Mouse (Mus musculus): Measurements from ENCODE around the gene 2310034G01Rik. TPM values are rescaled to one million over a fixed set of nuclear protein-coding genes. Genes with fewer than 3 reads are reported as not detected.

The 2310034G01Rik gene
- polyA plus RNA-seq, 1 experiment from 2014 or later: 1.0 TPM

DNA sequence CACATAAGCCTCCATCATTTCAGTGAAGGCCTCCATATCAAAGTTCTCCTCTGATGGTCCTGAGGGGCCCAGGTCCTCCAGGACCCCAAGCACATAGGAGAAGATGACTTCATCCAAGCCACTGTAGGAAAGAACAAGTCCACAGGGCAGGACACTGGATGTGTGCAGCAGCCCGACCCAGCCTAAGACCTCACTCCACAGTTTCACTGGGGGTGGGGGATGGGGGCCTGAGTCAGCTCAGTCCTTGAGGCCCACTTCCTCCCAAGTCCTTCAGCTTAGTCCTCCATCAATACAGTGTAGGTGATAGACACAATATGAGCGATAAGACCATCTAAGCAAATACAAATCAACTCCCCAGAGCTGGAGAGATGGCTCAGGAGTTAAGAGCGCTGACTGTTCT, 18.2 kb downstream of the 2310034G01Rik start:
- Histone ChIP-seq H3K9me3 (no peaks in the 10 kb centered on the region), H3K4me1 (peaks cover 44% of the 10 kb centered on the region), H3K36me3 (replicated peaks) (peaks cover 38% of the 10 kb centered on the region), H3K27ac (replicated peaks) (no peak overlapping the region), H3K27me3 (replicated peaks; ENCODE audit: low read depth, poor library complexity, severe bottlenecking) (peaks cover 36% of the 10 kb centered on the region), H3K4me3 (0 out of 2 replicates have a peak overlapping the region, but pooled peaks have one; percentile 1)
- WGBS: 79% methylated on average over 3 of the region's 3 CpGs
- no peak for DNase-seq (ENCODE audit: low spot score)

DNA sequence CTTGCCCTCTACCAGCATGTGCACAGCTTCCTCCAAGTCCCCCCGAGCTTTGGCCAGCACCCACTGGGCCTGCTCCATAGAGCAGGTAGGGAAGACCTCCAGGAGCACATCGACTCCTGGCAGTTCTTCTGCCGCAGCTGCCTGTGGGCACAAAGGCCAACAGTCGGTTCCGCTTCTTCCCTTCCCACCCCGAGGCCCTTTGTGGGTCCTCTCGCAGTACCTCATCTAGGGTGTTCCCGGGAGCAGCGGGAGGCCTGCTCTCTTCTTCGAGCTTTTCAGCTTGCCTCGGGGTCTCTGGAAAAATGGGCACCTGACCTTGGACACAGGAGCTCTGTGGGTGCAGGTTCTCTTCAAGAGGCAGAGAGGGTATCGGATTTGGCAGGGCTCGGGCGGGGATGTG, 18.8 kb downstream of the 2310034G01Rik start:
- no peak overlapping the region for H3K27ac ChIP-seq (replicated peaks)
- H3K27me3 ChIP-seq (replicated peaks; ENCODE audit: low read depth, poor library complexity, severe bottlenecking): peaks cover 43% of the 10 kb centered on the region
- peaks cover 50% of the 10 kb centered on the region for H3K4me1 ChIP-seq
- H3K9me3 ChIP-seq: no peaks in the 10 kb centered on the region
- 90% methylated on average over 14 of the region's 14 CpGs for WGBS
- H3K36me3 ChIP-seq (replicated peaks): peaks cover 38% of the 10 kb centered on the region
- no peak for DNase-seq (ENCODE audit: low spot score)
- 0 out of 2 replicates have a peak overlapping the region, but pooled peaks have one; percentile 1 for H3K4me3 ChIP-seq

DNA sequence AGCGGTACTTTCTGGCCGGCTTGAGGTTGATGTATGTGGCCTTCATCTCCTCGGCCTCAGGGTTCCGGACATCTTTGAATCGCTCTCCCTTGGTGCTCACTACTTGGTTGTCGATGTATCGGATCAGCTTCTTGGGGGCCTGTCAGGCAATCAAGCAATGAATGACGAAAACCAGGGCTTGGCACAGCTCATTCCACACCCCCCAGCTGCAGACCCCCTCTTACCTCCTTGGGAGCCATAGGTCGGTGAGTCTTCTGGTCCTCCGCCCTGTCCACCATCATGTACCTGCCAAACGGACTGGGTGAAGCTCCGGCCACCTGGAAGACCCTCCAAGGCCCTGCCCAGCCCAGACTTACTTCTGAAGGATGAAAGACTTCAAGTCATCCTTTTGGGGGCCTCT, 19.4 kb downstream of the 2310034G01Rik start:
- Histone ChIP-seq H3K27me3 (replicated peaks; ENCODE audit: low read depth, poor library complexity, severe bottlenecking) (peaks cover 49% of the 10 kb centered on the region), H3K4me3 (no peak overlapping the region), H3K36me3 (replicated peaks) (peaks cover 34% of the 10 kb centered on the region), H3K9me3 (no peaks in the 10 kb centered on the region), H3K4me1 (peaks cover 54% of the 10 kb centered on the region), H3K27ac (replicated peaks) (no peak overlapping the region)
- DNase-seq (ENCODE audit: low spot score): no peak
- 96% methylated on average over 12 of the region's 12 CpGs for WGBS

DNA sequence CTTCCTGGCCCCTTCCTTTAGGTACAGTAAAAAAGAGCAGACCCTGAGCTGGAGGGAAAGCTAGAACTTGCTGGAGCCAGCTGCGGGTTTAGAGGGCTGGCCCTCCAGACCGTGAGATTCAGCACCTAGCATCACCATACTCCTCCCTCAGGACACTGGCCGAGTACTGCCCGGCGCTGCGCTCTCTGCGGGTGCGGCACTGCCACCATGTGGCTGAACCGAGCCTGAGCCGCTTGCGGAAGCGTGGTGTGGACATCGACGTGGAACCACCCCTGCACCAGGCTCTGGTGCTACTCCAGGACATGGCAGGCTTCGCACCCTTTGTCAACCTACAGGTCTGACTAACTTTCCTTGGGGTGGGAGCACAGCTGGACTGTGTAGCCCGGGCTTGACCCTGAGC, 20.2 kb downstream of the 2310034G01Rik start:
- Histone ChIP-seq H3K36me3 (replicated peaks) (peaks cover 30% of the 10 kb centered on the region), H3K9me3 (no peaks in the 10 kb centered on the region), H3K27ac (replicated peaks) (0 out of 2 replicates have a peak overlapping the region, but pooled peaks have one; percentile 4), H3K4me1 (peaks cover 54% of the 10 kb centered on the region), H3K4me3 (peak overlapping the region; percentile 76; the same call in 1 of the 2 replicates), H3K27me3 (replicated peaks; ENCODE audit: low read depth, poor library complexity, severe bottlenecking) (peaks cover 56% of the 10 kb centered on the region)
- WGBS: 7% methylated on average over 16 of the region's 16 CpGs
- peak; percentile 86 for DNase-seq (ENCODE audit: low spot score)

DNA sequence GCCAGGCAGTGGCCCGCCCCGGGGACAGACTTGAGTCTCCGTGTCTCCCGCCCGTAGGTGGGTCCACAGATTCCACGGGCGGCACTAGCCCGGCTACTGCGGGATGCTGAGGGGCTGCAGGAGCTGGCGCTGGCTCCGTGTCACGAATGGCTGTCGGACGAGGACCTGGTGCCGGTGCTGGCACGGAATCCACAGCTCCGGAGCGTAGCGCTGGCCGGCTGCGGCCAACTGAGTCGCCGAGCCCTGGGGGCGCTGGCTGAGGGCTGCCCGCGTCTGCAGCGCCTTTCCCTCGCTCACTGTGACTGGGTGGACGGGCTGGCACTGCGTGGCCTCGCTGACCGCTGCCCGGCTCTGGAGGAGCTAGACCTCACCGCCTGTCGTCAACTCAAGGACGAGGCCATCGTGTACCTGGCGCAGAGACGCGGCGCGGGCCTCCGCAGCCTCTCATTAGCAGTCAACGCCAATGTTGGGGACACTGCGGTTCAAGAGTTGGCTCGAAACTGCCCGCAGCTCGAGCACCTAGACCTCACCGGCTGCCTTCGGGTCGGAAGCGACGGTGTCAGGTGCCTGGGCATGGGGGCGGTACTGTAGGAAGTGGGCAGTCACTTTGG, 21.0 kb downstream of the 2310034G01Rik start:
- H3K9me3 ChIP-seq: no peaks in the 10 kb centered on the region
- peaks cover 54% of the 10 kb centered on the region for H3K4me1 ChIP-seq
- no peak for DNase-seq (ENCODE audit: low spot score)
- H3K4me3 ChIP-seq: peak overlapping the region; percentile 76
- 2% methylated on average over 54 of the region's 54 CpGs for WGBS
- peak overlapping the region; percentile 89 for H3K27ac ChIP-seq (replicated peaks)
- peaks cover 30% of the 10 kb centered on the region for H3K36me3 ChIP-seq (replicated peaks)
- H3K27me3 ChIP-seq (replicated peaks; ENCODE audit: low read depth, poor library complexity, severe bottlenecking): peaks cover 64% of the 10 kb centered on the region

DNA sequence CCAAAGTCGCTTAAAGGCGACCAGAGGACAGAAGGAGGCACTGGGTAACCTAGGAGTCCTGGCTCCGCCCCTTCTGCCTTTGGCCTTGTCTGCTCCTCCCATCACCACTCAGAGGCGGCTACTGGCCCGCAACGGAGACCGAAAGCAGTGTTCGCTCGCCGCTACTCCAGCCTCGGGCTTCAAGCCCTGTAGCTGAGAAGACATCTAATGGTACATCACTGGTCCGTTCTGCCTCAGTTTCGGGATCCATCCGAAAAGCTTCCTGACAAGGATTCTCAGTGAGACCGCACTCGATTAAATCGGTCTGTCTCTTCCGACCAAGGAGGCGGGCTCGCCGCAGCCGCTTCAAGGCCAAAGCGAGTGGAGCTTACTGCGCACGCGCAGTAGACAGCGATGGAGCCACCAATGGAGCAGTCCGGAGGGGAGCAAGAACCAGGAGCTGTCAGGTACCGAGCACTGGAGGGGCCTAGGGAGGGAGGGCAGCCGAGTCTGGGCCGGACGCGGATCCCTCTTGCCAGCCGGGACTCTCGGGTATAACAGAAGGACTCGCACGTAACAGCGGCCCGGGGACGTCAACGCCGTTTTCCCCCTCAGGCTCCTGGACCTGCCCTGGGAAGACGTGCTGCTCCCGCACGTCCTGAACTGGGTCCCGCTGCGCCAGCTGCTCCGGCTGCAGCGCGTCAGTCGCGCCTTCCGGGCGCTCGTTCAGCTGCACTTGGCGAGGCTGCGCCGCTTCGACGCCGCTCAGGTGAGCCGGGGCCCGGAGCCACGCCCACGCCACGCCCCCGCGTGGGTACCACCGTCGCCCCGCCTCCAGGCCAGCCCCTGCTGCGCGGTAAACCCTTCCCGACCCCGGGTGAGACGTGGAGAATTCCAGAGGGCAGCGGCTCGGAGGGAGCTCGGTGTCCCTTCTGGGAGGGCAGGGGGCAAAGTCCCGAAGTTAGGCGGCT, 21.7 kb downstream of the 2310034G01Rik start, which contains the start of gene Fbxl15:
Fbxl15 (plus strand) TSS at position 104 of the 950 bp plus-strand sequence.
- no peaks in the 10 kb centered on the region for H3K9me3 ChIP-seq
- peaks cover 54% of the 10 kb centered on the region for H3K4me1 ChIP-seq
- WGBS: under 1% methylated on average over 81 of the region's 81 CpGs
- peak within 1 kb of the TSS; percentile 76 for H3K4me3 ChIP-seq
- peak; percentile 95 for DNase-seq (ENCODE audit: low spot score)
- H3K36me3 ChIP-seq (replicated peaks): peaks cover 30% of the 10 kb centered on the region
- peaks cover 72% of the 10 kb centered on the region for H3K27me3 ChIP-seq (replicated peaks; ENCODE audit: low read depth, poor library complexity, severe bottlenecking)
- peak within 1 kb of the TSS; percentile 89 for H3K27ac ChIP-seq (replicated peaks)

DNA sequence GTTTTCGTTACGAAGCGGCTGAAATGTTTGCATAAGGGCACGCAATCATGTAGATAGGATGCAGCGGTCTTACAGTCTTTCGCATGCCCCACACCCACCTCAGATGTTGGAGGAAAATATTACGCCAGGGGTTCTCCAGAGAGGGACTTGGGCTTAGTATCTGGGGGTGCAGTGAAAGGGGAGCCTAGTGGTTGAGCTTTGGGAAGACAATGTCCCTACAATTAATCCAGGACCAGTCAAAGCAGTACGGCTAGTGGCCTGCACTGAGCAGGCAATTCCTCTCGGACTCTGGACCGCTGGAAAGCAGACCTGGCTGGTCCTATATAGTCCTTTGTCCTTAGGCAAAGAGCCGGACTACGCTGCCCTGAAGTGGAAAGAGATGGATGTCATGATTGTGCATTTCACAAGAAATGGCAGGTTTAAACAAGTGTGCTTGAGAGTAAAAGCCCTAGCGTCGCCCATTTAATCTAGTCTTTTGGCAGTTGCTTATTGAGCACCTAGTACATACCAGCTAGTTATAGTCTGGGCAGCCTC, 22.5 kb downstream of the 2310034G01Rik start:
- no peak for DNase-seq (ENCODE audit: low spot score)
- Histone ChIP-seq H3K4me1 (peaks cover 48% of the 10 kb centered on the region), H3K36me3 (replicated peaks) (peaks cover 28% of the 10 kb centered on the region), H3K27me3 (replicated peaks; ENCODE audit: low read depth, poor library complexity, severe bottlenecking) (peaks cover 80% of the 10 kb centered on the region), H3K9me3 (no peaks in the 10 kb centered on the region), H3K27ac (replicated peaks) (peak overlapping the region; percentile 89), H3K4me3 (peak overlapping the region; percentile 76)
- 32% methylated on average over 14 of the region's 14 CpGs for WGBS

DNA sequence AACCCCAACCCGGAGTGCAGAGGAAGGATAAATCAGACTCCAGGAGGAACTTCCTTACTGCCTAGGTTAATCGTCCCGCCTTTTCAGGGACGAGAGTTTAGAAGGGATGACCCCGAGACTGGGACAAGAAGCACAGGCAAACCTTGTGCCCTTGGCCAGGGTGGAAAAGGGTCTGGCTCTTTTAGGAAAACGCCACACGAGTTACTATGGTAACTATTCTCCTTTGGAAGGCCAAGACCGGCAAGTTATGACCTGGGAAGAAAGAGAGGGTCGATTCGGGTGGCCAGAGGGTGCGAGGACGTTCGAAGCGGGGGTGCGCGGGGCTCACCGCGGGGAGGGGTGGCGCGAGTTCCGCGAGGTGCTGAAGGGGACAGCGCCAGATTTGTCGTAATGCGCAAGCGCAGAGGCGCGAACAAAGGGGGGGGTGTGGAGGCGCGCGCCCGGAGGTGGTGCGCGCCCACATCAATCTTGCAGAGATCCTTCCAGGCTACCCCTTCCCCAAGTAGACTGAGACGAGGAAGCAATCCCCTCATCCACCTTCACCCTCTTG, 23.3 kb downstream of the 2310034G01Rik start, which contains the start of gene Psd:
Psd (minus strand) TSS at position 401 of the 550 bp plus-strand sequence.
- H3K27ac ChIP-seq (replicated peaks): peak within 1 kb of the TSS; percentile 89
- H3K4me3 ChIP-seq: peak within 1 kb of the TSS; percentile 76
- H3K36me3 ChIP-seq (replicated peaks): peaks cover 20% of the 10 kb centered on the region
- peaks cover 87% of the 10 kb centered on the region for H3K27me3 ChIP-seq (replicated peaks; ENCODE audit: low read depth, poor library complexity, severe bottlenecking)
- under 1% methylated on average over 35 of the region's 35 CpGs for WGBS
- H3K4me1 ChIP-seq: peaks cover 49% of the 10 kb centered on the region
- DNase-seq (ENCODE audit: low spot score): peak; percentile 72
- H3K9me3 ChIP-seq: no peaks in the 10 kb centered on the region

DNA sequence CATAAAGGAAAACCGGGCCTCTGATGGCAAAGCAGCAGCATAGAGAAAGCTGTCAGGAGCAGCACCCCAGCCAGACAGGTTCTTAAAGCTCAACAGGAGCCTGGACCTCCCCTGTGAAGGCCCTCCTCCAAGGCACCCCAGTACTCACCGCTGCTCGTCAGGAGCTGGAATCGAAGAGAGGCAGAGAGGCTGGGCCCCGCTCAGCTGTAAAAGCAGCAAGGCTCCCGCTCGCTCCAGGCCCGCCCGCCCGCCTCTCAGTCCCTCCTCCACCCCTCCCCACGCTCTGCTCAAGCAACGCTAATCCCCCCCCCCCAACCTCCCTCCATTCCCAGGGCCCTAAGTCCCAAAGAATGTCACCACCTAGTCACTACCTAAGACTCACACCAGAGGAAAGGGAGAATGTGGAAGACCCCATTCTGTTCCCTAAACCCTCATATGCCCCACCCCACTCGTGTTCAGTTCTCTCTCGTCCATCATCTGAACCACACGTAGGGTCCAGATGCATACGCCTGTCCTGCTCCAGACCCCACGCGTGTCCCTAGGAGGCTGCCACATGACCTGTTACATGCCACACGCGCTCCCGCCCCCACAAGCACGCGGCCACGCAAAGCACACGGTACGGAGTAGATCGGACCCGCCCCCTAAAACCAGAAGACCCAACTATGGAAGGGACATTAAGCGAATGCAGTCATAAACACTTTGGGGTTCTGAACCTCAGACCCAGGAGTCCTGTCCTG, 23.9 kb downstream of the 2310034G01Rik start:
- H3K27me3 ChIP-seq (replicated peaks; ENCODE audit: low read depth, poor library complexity, severe bottlenecking): peaks cover 87% of the 10 kb centered on the region
- WGBS: 5% methylated on average over 29 of the region's 29 CpGs
- H3K4me1 ChIP-seq: peaks cover 56% of the 10 kb centered on the region
- peak overlapping the region; percentile 76 for H3K4me3 ChIP-seq
- H3K9me3 ChIP-seq: no peaks in the 10 kb centered on the region
- DNase-seq (ENCODE audit: low spot score): no peak
- H3K27ac ChIP-seq (replicated peaks): no peak overlapping the region
- peaks cover 14% of the 10 kb centered on the region for H3K36me3 ChIP-seq (replicated peaks)

DNA sequence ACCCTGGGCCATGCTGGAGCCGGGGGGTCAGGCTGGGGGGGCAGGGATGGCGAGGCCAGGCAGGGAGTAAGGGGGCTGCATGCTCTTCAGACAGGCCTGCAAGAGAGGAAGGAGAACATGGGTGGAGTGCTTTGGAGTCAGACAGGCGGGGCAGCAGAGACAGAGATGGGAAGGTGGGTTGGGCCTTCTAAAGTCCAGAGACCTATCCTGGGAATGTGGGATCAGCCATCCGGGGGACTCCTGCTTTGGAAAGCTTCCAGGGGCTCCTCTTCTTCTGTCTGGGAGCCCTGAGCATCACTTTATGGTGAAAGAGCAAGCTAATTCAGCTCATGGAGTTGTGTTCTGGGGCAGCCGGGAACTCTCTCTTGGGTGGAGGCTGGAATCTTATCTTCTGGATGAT, 25.2 kb downstream of the 2310034G01Rik start:
- Histone ChIP-seq H3K36me3 (replicated peaks) (peaks cover under 1% of the 10 kb centered on the region; the same call in 1 of the 2 replicates), H3K4me3 (no peak overlapping the region), H3K27ac (replicated peaks) (no peak overlapping the region), H3K4me1 (peaks cover 57% of the 10 kb centered on the region), H3K9me3 (no peaks in the 10 kb centered on the region), H3K27me3 (replicated peaks; ENCODE audit: low read depth, poor library complexity, severe bottlenecking) (peaks cover 88% of the 10 kb centered on the region)
- WGBS: 65% methylated on average over 5 of the region's 5 CpGs
- no peak for DNase-seq (ENCODE audit: low spot score)

DNA sequence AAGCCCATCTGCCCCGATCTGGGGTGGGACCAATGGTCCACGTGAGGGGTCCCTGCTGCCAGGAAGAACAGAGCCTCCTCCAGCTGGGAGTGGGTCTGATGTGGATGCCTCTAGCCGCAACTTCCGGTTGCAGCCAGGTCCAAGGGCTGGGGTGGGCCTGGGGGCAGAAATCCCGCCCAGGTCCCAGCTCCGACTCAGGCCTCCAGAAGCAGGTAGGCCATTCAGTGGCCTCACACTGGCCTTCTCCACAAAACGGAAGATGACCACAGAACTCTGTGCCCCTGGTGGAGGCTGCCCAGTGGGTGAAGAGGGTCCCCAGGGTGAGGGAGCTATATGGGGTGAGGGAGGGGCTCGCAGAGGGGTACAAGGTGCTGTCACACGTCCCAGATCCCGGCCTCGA, 25.7 kb downstream of the 2310034G01Rik start:
- Histone ChIP-seq H3K27me3 (replicated peaks; ENCODE audit: low read depth, poor library complexity, severe bottlenecking) (peaks cover 88% of the 10 kb centered on the region), H3K27ac (replicated peaks) (no peak overlapping the region), H3K4me3 (no peak overlapping the region), H3K9me3 (no peaks in the 10 kb centered on the region), H3K4me1 (peaks cover 53% of the 10 kb centered on the region), H3K36me3 (replicated peaks) (no peaks in the 10 kb centered on the region)
- 65% methylated on average over 11 of the region's 11 CpGs for WGBS
- DNase-seq (ENCODE audit: low spot score): no peak

Measured in embryonic facial prominence, embryonic 10.5 days (tissue).